Mouse (Mus musculus) stomach, postnatal 0 days (tissue): ENCODE measurements around the gene Ppih. TPM values are rescaled to one million over a fixed set of nuclear protein-coding genes. Genes with fewer than 3 reads are reported as not detected.

Source experiments
- ATAC-seq: fragments of 200-750 bp; cut with Nextera tagmentation; 2 replicates; pipeline ENCODE4 v1.8.0; 2017; ENCODE audit not compliant: low FRiP score, low TSS enrichment
- DNase-seq: peaks from one replicate; pipeline ENCODE4 v3.0.0-alpha.2; 2016; ENCODE audit warnings: low spot score
- H3K27ac ChIP-seq: fragments of 300-500 bp; sonication (generic); replicated peaks from 2 replicates; pipeline ENCODE4 v1.5.1; 2014; ENCODE audit warnings: mild to moderate bottlenecking, control low read depth
- H3K27me3 ChIP-seq: fragments of 300-500 bp; sonication (generic); 2 replicates; pipeline ENCODE4 v1.6.1; 2014; ENCODE audit warnings: low read length; ENCODE audit not compliant: control insufficient read depth, insufficient read depth
- H3K36me3 ChIP-seq: fragments of 300-500 bp; sonication (generic); 2 replicates; pipeline ENCODE4 v1.6.1; 2014; ENCODE audit warnings: low read length, mixed read lengths; ENCODE audit not compliant: control insufficient read depth, insufficient read depth
- H3K4me1 ChIP-seq: fragments of 300-500 bp; sonication (generic); replicated peaks from 2 replicates; pipeline ENCODE4 v1.6.1; 2014; ENCODE audit warnings: antibody characterized with exemption; ENCODE audit not compliant: control insufficient read depth, insufficient read depth
- H3K4me2 ChIP-seq: fragments of 300-500 bp; sonication (generic); replicated peaks from 2 replicates; pipeline ENCODE4 v1.6.1; 2014; ENCODE audit warnings: low read depth, mild to moderate bottlenecking, control low read depth, moderate library complexity
- H3K4me3 ChIP-seq: fragments of 300-500 bp; sonication (generic); 2 replicates; pipeline ENCODE4 v1.5.1; 2014; ENCODE audit warnings: low read depth, low read length, control low read depth
- H3K9ac ChIP-seq: fragments of 300-500 bp; sonication (generic); 2 replicates; pipeline ENCODE4 v1.6.1; 2014; ENCODE audit warnings: mild to moderate bottlenecking, low read length, control low read depth, mixed read lengths
- H3K9me3 ChIP-seq: fragments of 300-500 bp; sonication (generic); 2 replicates; pipeline ENCODE4 v1.6.1; 2016; ENCODE audit warnings: low read length; ENCODE audit not compliant: control insufficient read depth
- CTCF ChIP-seq: IDR thresholded peaks from 2 replicates; pipeline ENCODE4 v1.5.1; 2016; ENCODE audit warnings: antibody characterized with exemption, low read depth, mild to moderate bottlenecking, moderate library complexity
- EP300 ChIP-seq: optimal IDR thresholded peaks from 2 replicates; pipeline ENCODE3; 2016; ENCODE audit warnings: antibody characterized with exemption
- WGBS: fragments of 180-500 bp; shearing (Covaris S2); extraction: QIAGEN DNeasy Blood & Tissue Kit; methylation state at CpG from one replicate; pipeline ENCODE4 v1.1.7; 2014; 5-methylcytosine and 5-hydroxymethylcytosine counted together
- polyA plus RNA-seq: library from polyadenylated mRNA; unstranded; fragments of >200 nt; fragmentation: Nextera tagmentation; extraction: Ambion mirVana; gene quantifications from 2 replicates; pipeline ENCODE4 v1.2.1, GENCODE M21; 2015

The Ppih gene
- polyA plus RNA-seq, 1 experiment from 2014 or later: 44.7 TPM

DNA sequence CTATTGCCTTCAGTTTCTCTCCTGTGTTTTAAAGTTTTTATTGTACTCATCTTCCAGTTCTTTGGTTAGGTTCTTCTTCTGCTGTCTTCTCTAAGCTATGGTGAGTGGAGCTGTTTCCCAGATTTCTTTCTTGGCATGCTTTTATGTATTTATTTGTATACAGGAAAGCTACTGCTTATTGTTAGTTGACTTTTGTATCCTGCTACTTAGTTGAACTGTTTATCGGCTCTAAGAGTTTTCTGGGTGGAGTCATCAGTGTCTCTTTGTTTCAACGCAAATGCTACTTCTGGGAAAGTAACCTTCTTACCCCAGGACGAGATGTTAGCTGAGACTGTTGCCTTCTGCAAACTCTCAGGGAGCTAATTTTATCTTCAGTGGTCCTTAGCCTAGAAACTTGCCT, 56.9 kb downstream of the Ppih start:
- no peak overlapping the region for H3K4me2 ChIP-seq
- WGBS: 51% methylated on average over 3 of the region's 3 CpGs
- H3K4me1 ChIP-seq: no peaks in the 10 kb centered on the region
- no peaks in the 10 kb centered on the region for H3K36me3 ChIP-seq
- H3K27me3 ChIP-seq: no peaks in the 10 kb centered on the region
- TF ChIP-seq CTCF (no peak), EP300 (no peak)
- no peak overlapping the region for H3K9ac ChIP-seq
- no peaks in the 10 kb centered on the region for H3K9me3 ChIP-seq
- ATAC-seq (no peak), DNase-seq (no peak)
- H3K27ac ChIP-seq: no peak overlapping the region
- H3K4me3 ChIP-seq: no peak overlapping the region

- H3K9ac ChIP-seq: no peak overlapping the region
- no peak for DNase-seq
- no peaks in the 10 kb centered on the region for H3K36me3 ChIP-seq
- H3K4me2 ChIP-seq: no peak overlapping the region
- 89% methylated on average over 5 of the region's 5 CpGs for WGBS
- TF ChIP-seq CTCF: no peak
- TF ChIP-seq EP300: no peak
- no peaks in the 10 kb centered on the region for H3K9me3 ChIP-seq
- H3K27me3 ChIP-seq: no peaks in the 10 kb centered on the region
- no peak overlapping the region for H3K4me3 ChIP-seq
- H3K27ac ChIP-seq: no peak overlapping the region
- no peak for ATAC-seq
- no peaks in the 10 kb centered on the region for H3K4me1 ChIP-seq
These were observed 57.9 kb downstream of the Ppih start for GRCm38 (mm10) chr4:119262483-119262882.

- Histone ChIP-seq H3K9ac (no peak overlapping the region), H3K4me3 (no peak overlapping the region), H3K4me1 (no peaks in the 10 kb centered on the region), H3K27me3 (no peaks in the 10 kb centered on the region), H3K9me3 (no peaks in the 10 kb centered on the region), H3K4me2 (no peak overlapping the region), H3K27ac (no peak overlapping the region), H3K36me3 (no peaks in the 10 kb centered on the region)
- no peak for DNase-seq
- no peak for ATAC-seq
- TF ChIP-seq CTCF (no peak), EP300 (no peak)
- 57% methylated on average over 7 of the region's 7 CpGs for WGBS
These were observed 59.1 kb downstream of the Ppih start for GRCm38 (mm10) chr4:119261087-119261713.

- DNase-seq (no peak), ATAC-seq (peak; percentile 33; the same call in 1 of the 2 replicates)
- H3K9me3 ChIP-seq: no peaks in the 10 kb centered on the region
- no peak overlapping the region for H3K9ac ChIP-seq
- WGBS: 78% methylated on average over 15 of the region's 15 CpGs
- no peaks in the 10 kb centered on the region for H3K36me3 ChIP-seq
- H3K4me1 ChIP-seq: no peaks in the 10 kb centered on the region
- no peak overlapping the region for H3K27ac ChIP-seq
- TF ChIP-seq CTCF (peak; percentile 49), EP300 (no peak)
- H3K27me3 ChIP-seq: no peaks in the 10 kb centered on the region
- no peak overlapping the region for H3K4me3 ChIP-seq
- no peak overlapping the region for H3K4me2 ChIP-seq
These were observed 60.7 kb downstream of the Ppih start for GRCm38 (mm10) chr4:119259344-119260254.

DNA sequence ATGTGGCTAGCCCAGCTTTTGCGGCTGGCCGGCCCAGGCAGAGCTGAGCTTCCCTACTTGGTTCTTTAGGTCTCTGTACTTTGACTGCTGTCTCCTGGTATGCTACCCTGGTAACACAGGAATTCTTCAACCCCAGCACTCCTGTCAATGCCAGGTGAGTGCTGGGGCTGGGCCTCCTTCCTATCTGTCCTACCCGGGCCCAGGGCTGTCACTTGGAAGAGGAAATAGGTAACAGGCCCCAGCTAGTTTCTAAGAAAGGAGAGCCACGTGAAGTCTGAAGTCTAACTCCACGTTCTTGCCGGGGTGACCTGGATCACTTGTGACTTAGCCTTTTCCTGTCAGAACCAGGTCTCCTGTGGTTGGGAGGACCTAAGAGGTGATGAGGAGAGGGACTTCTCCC, 63.3 kb downstream of the Ppih start:
- Histone ChIP-seq H3K27me3 (no peaks in the 10 kb centered on the region), H3K9ac (no peak overlapping the region), H3K9me3 (no peaks in the 10 kb centered on the region), H3K36me3 (no peaks in the 10 kb centered on the region), H3K4me3 (no peak overlapping the region), H3K4me1 (0 out of 2 replicates have a peak, but pooled peaks cover 3% of the 10 kb centered on the region), H3K4me2 (no peak overlapping the region), H3K27ac (no peak overlapping the region)
- DNase-seq: no peak
- no peak for TF ChIP-seq CTCF
- no peak for TF ChIP-seq EP300
- WGBS: 52% methylated on average over 6 of the region's 6 CpGs
- ATAC-seq: 0 out of 2 replicates have a peak, but pooled peaks have one; percentile 22

- H3K9me3 ChIP-seq: no peaks in the 10 kb centered on the region
- TF ChIP-seq CTCF (no peak), EP300 (no peak)
- 0 out of 2 replicates have a peak, but pooled peaks cover 3% of the 10 kb centered on the region for H3K4me1 ChIP-seq
- H3K4me2 ChIP-seq: no peak within 1 kb of the TSS
- H3K4me3 ChIP-seq: no peak within 1 kb of the TSS
- WGBS: 86% methylated on average over 12 of the region's 12 CpGs
- peak within 1 kb of the TSS; percentile 23; the same call in 1 of the 2 replicates for H3K9ac ChIP-seq
- ATAC-seq (no peak), DNase-seq (no peak)
- no peak within 1 kb of the TSS for H3K27ac ChIP-seq
- H3K27me3 ChIP-seq: no peaks in the 10 kb centered on the region
- H3K36me3 ChIP-seq: no peaks in the 10 kb centered on the region
These were observed 65.0 kb downstream of the Ppih start, which contains the start of gene Cldn19 for GRCm38 (mm10) chr4:119255351-119255750. TSS of gene Cldn19 (plus strand) at chr4:119255414.
